Mouse (Mus musculus) olfactory bulb, adult 2 months (tissue): ENCODE results near the gene Cypt12.

Experiments
- CTCF ChIP-seq: fragments of 200-500 bp; IDR thresholded peaks from 2 replicates; pipeline ENCODE4 v1.5.1; 2012; ENCODE audit warnings: low read depth, mild to moderate bottlenecking, low read length, moderate library complexity; ENCODE audit not compliant: insufficient read depth
- POLR2A ChIP-seq: fragments of 200-500 bp; IDR thresholded peaks from 2 replicates; pipeline ENCODE4 v1.6.1; 2012; ENCODE audit warnings: mild to moderate bottlenecking, low read depth, low read length, moderate library complexity; ENCODE audit not compliant: insufficient read depth

DNA sequence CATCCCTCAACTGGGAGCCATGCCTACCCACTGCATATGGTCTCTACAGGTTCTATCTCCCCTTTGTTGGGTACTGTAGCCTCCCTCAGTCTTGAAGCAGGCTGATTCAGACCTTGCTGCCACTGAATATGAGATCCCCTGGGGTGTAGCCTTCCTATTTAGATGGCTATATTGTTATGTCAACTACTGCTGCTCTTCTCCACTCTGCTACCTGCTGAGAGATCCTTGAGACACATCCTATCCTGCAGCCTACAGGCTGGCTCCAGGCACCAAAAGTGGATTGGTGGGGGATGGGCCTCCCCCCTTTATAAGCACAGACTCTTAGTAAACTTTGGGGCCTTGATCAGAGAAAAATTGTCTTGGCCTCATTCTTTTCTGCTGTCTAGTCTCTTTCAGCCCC lies 34.4 kb upstream of the Cypt12 start:
- TF ChIP-seq CTCF: no peak
- no peak for TF ChIP-seq POLR2A
